Mouse (Mus musculus) embryonic facial prominence, embryonic 12.5 days (tissue): ENCODE measurements around the gene Fancg. TPM values are rescaled to one million over a fixed set of nuclear protein-coding genes. Genes with fewer than 3 reads are reported as not detected.
A peak's percentile ranks its signal among the peaks of the same experiment; 100 is the strongest.

Experiments used
- ATAC-seq: fragments of 200-750 bp; cut with Nextera tagmentation; 2 replicates; pipeline ENCODE4 v1.8.0; 2017; ENCODE audit not compliant: insufficient number of reproducible peaks, insufficient read depth, low FRiP score, low TSS enrichment
- H3K27ac ChIP-seq: fragments of 300-500 bp; sonication (generic); 2 replicates; pipeline ENCODE4 v1.5.1; 2016; ENCODE audit warnings: mild to moderate bottlenecking
- H3K27me3 ChIP-seq: fragments of 300-500 bp; sonication (generic); 2 replicates; pipeline ENCODE4 v1.6.1; 2016; ENCODE audit warnings: mild to moderate bottlenecking, moderate library complexity
- H3K36me3 ChIP-seq: fragments of 300-500 bp; sonication (generic); 2 replicates; pipeline ENCODE4 v1.6.1; 2016; ENCODE audit warnings: mild to moderate bottlenecking
- H3K4me1 ChIP-seq: fragments of 300-500 bp; sonication (generic); 2 replicates; pipeline ENCODE4 v1.6.1; 2016
- H3K4me2 ChIP-seq: fragments of 300-500 bp; sonication (generic); replicated peaks from 2 replicates; pipeline ENCODE4 v1.6.1; 2016; ENCODE audit warnings: mild to moderate bottlenecking, moderate library complexity
- H3K4me3 ChIP-seq: fragments of 300-500 bp; sonication (generic); 2 replicates; pipeline ENCODE4 v1.5.1; 2016; ENCODE audit warnings: mild to moderate bottlenecking
- H3K9ac ChIP-seq: fragments of 300-500 bp; sonication (generic); 2 replicates; pipeline ENCODE4 v1.6.1; 2016; ENCODE audit warnings: mild to moderate bottlenecking, moderate library complexity
- H3K9me3 ChIP-seq: fragments of 300-500 bp; sonication (generic); 2 replicates; pipeline ENCODE4 v1.6.1; 2016; ENCODE audit warnings: mild to moderate bottlenecking, moderate library complexity
- WGBS: fragments of 180-500 bp; shearing (Covaris S2); methylation state at CpG from one replicate; pipeline ENCODE4 v1.1.7; 2016; 5-methylcytosine and 5-hydroxymethylcytosine counted together
- polyA plus RNA-seq: library from polyadenylated mRNA; unstranded; fragments of >200 nt; fragmentation: Nextera tagmentation; extraction: Ambion mirVana; gene quantifications from 2 replicates; pipeline ENCODE4 v1.2.1, GENCODE M21; 2016

The Fancg gene
- polyA plus RNA-seq, 1 experiment from 2014 or later = 20.8 TPM

GRCm38 (mm10) chr4:42978062-42978461 is 32.2 kb downstream of the Fancg start:
- H3K4me2 ChIP-seq = no peak overlapping the region
- H3K36me3 ChIP-seq = peaks cover 53% of the 10 kb centered on the region
- WGBS = 91% methylated on average over 4 of the region's 4 CpGs
- no peaks in the 10 kb centered on the region for H3K27me3 ChIP-seq
- no peak overlapping the region for H3K27ac ChIP-seq
- H3K4me3 ChIP-seq = no peak overlapping the region
- H3K4me1 ChIP-seq = no peaks in the 10 kb centered on the region
- H3K9me3 ChIP-seq = no peaks in the 10 kb centered on the region
- no peak for ATAC-seq
- H3K9ac ChIP-seq = no peak overlapping the region

GRCm38 (mm10) chr4:42973868-42974267 is 36.4 kb downstream of the Fancg start:
- Histone ChIP-seq H3K4me3 (no peak overlapping the region), H3K27me3 (no peaks in the 10 kb centered on the region), H3K27ac (no peak overlapping the region), H3K4me2 (no peak overlapping the region), H3K9ac (no peak overlapping the region), H3K36me3 (peaks cover 21% of the 10 kb centered on the region), H3K4me1 (no peaks in the 10 kb centered on the region), H3K9me3 (no peaks in the 10 kb centered on the region)
- no peak for ATAC-seq
- WGBS = 81% methylated on average over 5 of the region's 5 CpGs

GRCm38 (mm10) chr4:42972952-42973351 is 37.4 kb downstream of the Fancg start:
- Histone ChIP-seq H3K27ac (no peak overlapping the region), H3K36me3 (peaks cover 15% of the 10 kb centered on the region), H3K9ac (no peak overlapping the region), H3K4me2 (no peak overlapping the region), H3K4me3 (no peak overlapping the region), H3K9me3 (no peaks in the 10 kb centered on the region), H3K4me1 (no peaks in the 10 kb centered on the region), H3K27me3 (no peaks in the 10 kb centered on the region)
- ATAC-seq = no peak
- 83% methylated on average over 4 of the region's 4 CpGs for WGBS

GRCm38 (mm10) chr4:42969304-42969703 is 41.0 kb downstream of the Fancg start, which contains the start of gene 1700022I11Rik:
TSS of gene 1700022I11Rik (plus strand) at chr4:42969604.
- 82% methylated on average over 4 of the region's 4 CpGs for WGBS

GRCm38 (mm10) chr4:42965039-42965719 is 45.1 kb downstream of the Fancg start:
- ATAC-seq = no peak
- 13% methylated on average over 12 of the region's 12 CpGs for WGBS
- H3K4me3 ChIP-seq = no peak overlapping the region

More at GRCm38 (mm10) chr4:42969304-42969703, 41.0 kb downstream of the Fancg start, which contains the start of gene 1700022I11Rik:
- Histone ChIP-seq H3K27me3 (no peaks in the 10 kb centered on the region), H3K4me2 (no peak within 1 kb of the TSS), H3K9me3 (no peaks in the 10 kb centered on the region), H3K27ac (no peak within 1 kb of the TSS), H3K36me3 (no peaks in the 10 kb centered on the region), H3K4me1 (no peaks in the 10 kb centered on the region), H3K4me3 (no peak within 1 kb of the TSS), H3K9ac (no peak within 1 kb of the TSS)
- ATAC-seq = no peak

GRCm38 (mm10) chr4:42963480-42963879 is 46.8 kb downstream of the Fancg start:
- no peak for ATAC-seq
- Histone ChIP-seq H3K4me3 (no peak overlapping the region), H3K36me3 (no peaks in the 10 kb centered on the region), H3K4me1 (no peaks in the 10 kb centered on the region), H3K27me3 (no peaks in the 10 kb centered on the region), H3K9me3 (no peaks in the 10 kb centered on the region), H3K9ac (no peak overlapping the region), H3K27ac (no peak overlapping the region), H3K4me2 (no peak overlapping the region)
- WGBS = 88% methylated on average over 2 of the region's 2 CpGs

More at GRCm38 (mm10) chr4:42965039-42965719, 45.1 kb downstream of the Fancg start:
- H3K9ac ChIP-seq = no peak overlapping the region
- no peaks in the 10 kb centered on the region for H3K9me3 ChIP-seq
- peak overlapping the region; percentile 23 for H3K4me2 ChIP-seq
- no peaks in the 10 kb centered on the region for H3K36me3 ChIP-seq
- no peaks in the 10 kb centered on the region for H3K27me3 ChIP-seq
- no peak overlapping the region for H3K27ac ChIP-seq
- no peaks in the 10 kb centered on the region for H3K4me1 ChIP-seq

- H3K9me3 ChIP-seq = no peaks in the 10 kb centered on the region
Measured at GRCm38 (mm10) chr4:42961592-42961991, 48.7 kb downstream of the Fancg start.

GRCm38 (mm10) chr4:42959382-42959781 is 50.9 kb downstream of the Fancg start:
- H3K27ac ChIP-seq = no peak overlapping the region
- H3K9me3 ChIP-seq = no peaks in the 10 kb centered on the region
- no peaks in the 10 kb centered on the region for H3K27me3 ChIP-seq
- no peak overlapping the region for H3K4me3 ChIP-seq
- peaks cover 17% of the 10 kb centered on the region for H3K36me3 ChIP-seq
- no peak overlapping the region for H3K4me2 ChIP-seq
- H3K9ac ChIP-seq = no peak overlapping the region
- H3K4me1 ChIP-seq = no peaks in the 10 kb centered on the region
- WGBS = 62% methylated on average over 4 of the region's 4 CpGs
- no peak for ATAC-seq

More at GRCm38 (mm10) chr4:42961592-42961991, 48.7 kb downstream of the Fancg start:
- Histone ChIP-seq H3K9ac (no peak overlapping the region), H3K27me3 (no peaks in the 10 kb centered on the region), H3K36me3 (peaks cover 13% of the 10 kb centered on the region), H3K4me1 (no peaks in the 10 kb centered on the region), H3K4me2 (no peak overlapping the region), H3K4me3 (no peak overlapping the region), H3K27ac (no peak overlapping the region)
- 34% methylated on average over 4 of the region's 4 CpGs for WGBS
- ATAC-seq = no peak

- H3K4me3 ChIP-seq = no peak overlapping the region
- ATAC-seq = no peak
- WGBS = 70% methylated on average over 8 of the region's 8 CpGs
- no peak overlapping the region for H3K9ac ChIP-seq
- peaks cover 19% of the 10 kb centered on the region for H3K36me3 ChIP-seq
- no peak overlapping the region for H3K27ac ChIP-seq
- no peaks in the 10 kb centered on the region for H3K27me3 ChIP-seq
- no peaks in the 10 kb centered on the region for H3K9me3 ChIP-seq
- no peak overlapping the region for H3K4me2 ChIP-seq
- H3K4me1 ChIP-seq = peaks cover 1% of the 10 kb centered on the region; the same call in 1 of the 2 replicates
Measured at GRCm38 (mm10) chr4:42958942-42959341, 51.4 kb downstream of the Fancg start.

GRCm38 (mm10) chr4:42957979-42958378 is 52.3 kb downstream of the Fancg start:
- Histone ChIP-seq H3K9me3 (no peaks in the 10 kb centered on the region), H3K36me3 (peaks cover 21% of the 10 kb centered on the region), H3K27ac (no peak overlapping the region), H3K4me2 (no peak overlapping the region), H3K4me1 (peaks cover 10% of the 10 kb centered on the region), H3K9ac (no peak overlapping the region), H3K4me3 (no peak overlapping the region), H3K27me3 (no peaks in the 10 kb centered on the region)
- WGBS = 85% methylated on average over 8 of the region's 8 CpGs
- no peak for ATAC-seq

GRCm38 (mm10) chr4:42957306-42957705 is 53.0 kb downstream of the Fancg start:
- no peak for ATAC-seq
- WGBS = 84% methylated on average over 11 of the region's 11 CpGs
- H3K36me3 ChIP-seq = peaks cover 21% of the 10 kb centered on the region
- H3K27me3 ChIP-seq = no peaks in the 10 kb centered on the region
- no peak overlapping the region for H3K27ac ChIP-seq
- H3K9ac ChIP-seq = no peak overlapping the region
- no peak overlapping the region for H3K4me2 ChIP-seq
- H3K9me3 ChIP-seq = no peaks in the 10 kb centered on the region
- peaks cover 14% of the 10 kb centered on the region for H3K4me1 ChIP-seq
- no peak overlapping the region for H3K4me3 ChIP-seq

- Histone ChIP-seq H3K9ac (no peak overlapping the region), H3K4me2 (no peak overlapping the region), H3K4me1 (peaks cover 15% of the 10 kb centered on the region), H3K27ac (no peak overlapping the region), H3K4me3 (no peak overlapping the region), H3K36me3 (peaks cover 21% of the 10 kb centered on the region), H3K9me3 (no peaks in the 10 kb centered on the region), H3K27me3 (no peaks in the 10 kb centered on the region)
- ATAC-seq = no peak
- WGBS = 94% methylated on average over 17 of the region's 17 CpGs
Measured at GRCm38 (mm10) chr4:42956581-42956980, 53.7 kb downstream of the Fancg start.
